15 mouse cellular contexts compared by ENCODE assay signal in genomic region chr12:74173902-74174301, GRCm38 (mm10).
DNase-seq lines count a peak whose midpoint lies in the region; TF ChIP-seq lines count a peak whose summit lies in the region.
"Had no signal": no experiment of that assay in that cellular context is flagged by ENCODE, and none has a peak within 500 bp of the region (broad histone marks: within the 10 kb centered on the region; RNA-seq: fewer than 3 reads in every experiment).

No protein-coding gene starts in this region.

- no peak for TF ChIP-seq CTCF in brain, embryonic 14.5 days (IDR thresholded peaks at IDR 0.05; ENCODE audit: borderline replicate concordance, extremely low read depth, insufficient read depth, insufficient read length)

- TF ChIP-seq POLR2A in brain, embryonic 14.5 days (IDR thresholded peaks at IDR 0.05; ENCODE audit: borderline replicate concordance, extremely low read depth, insufficient read depth, insufficient read length, poor library complexity, severe bottlenecking): no peak

- peak; percentile 18 to 35 for DNase-seq in frontal cortex, adult 2 months (ENCODE audit: extremely low spot score in 1 of 2, low spot score in 1 of 2)
- no peak for DNase-seq in frontal cortex, postnatal 10 days (ENCODE audit: low spot score in 2 of 2)
- peak; percentile 19 to 74 for DNase-seq in layer of hippocampus, postnatal 14 days (ENCODE audit: low spot score in 2 of 2)
- DNase-seq in layer of hippocampus, adult 8-10 months (ENCODE audit: low spot score in 2 of 2): no peak
- peak; percentile 66 for DNase-seq in Muller cell, postnatal 12 days (ENCODE audit: inconsistent ontology term)
- DNase-seq in brain, embryonic 14.5 days (ENCODE audit: low read depth): peak; percentile 87
- no peak for DNase-seq in heart, adult 9 months (ENCODE audit: low spot score in 2 of 2)
- no peak for DNase-seq in thymus, adult 18-20 months
- DNase-seq: adrenal gland, postnatal 25 days; cerebellum, postnatal 25 days; gastrocnemius, adult 2 months; heart, adult 11 months; heart, postnatal 4 days; lung, postnatal 10 days; right cerebral cortex, postnatal 4 days had no signal

Comparison
In these comparisons a context has a peak if more than half of its experiments do, and no peak if none do; other contexts are left out.
1. DNase-seq: peak in frontal cortex, adult 2 months (2 of 2), layer of hippocampus, postnatal 14 days (2 of 2), Muller cell, postnatal 12 days (single experiment) and brain, embryonic 14.5 days (single experiment); none in frontal cortex, postnatal 10 days (0 of 2), layer of hippocampus, adult 8-10 months (0 of 2), heart, adult 9 months (0 of 2) and thymus, adult 18-20 months (0 of 2).